Mouse (Mus musculus) lung, embryonic 16.5 days (tissue): ENCODE data around the gene Gm43552. TPM values are rescaled to one million over a fixed set of nuclear protein-coding genes. Genes with fewer than 3 reads are reported as not detected.

Experiments
- ATAC-seq: fragments of 200-750 bp; cut with Nextera tagmentation; 2 replicates; pipeline ENCODE4 v1.8.0; 2017; ENCODE audit warnings: low read depth, mild to moderate bottlenecking, moderate library complexity
- H3K27ac ChIP-seq: fragments of 300-500 bp; sonication (generic); 2 replicates; pipeline ENCODE4 v1.5.1; 2014; ENCODE audit warnings: mild to moderate bottlenecking, control low read depth, low read length
- H3K27me3 ChIP-seq: fragments of 300-500 bp; sonication (generic); 2 replicates; pipeline ENCODE4 v1.6.1; 2014; ENCODE audit warnings: low read depth, low read length, mixed read lengths; ENCODE audit not compliant: control insufficient read depth, insufficient read depth
- H3K36me3 ChIP-seq: fragments of 300-500 bp; sonication (generic); 2 replicates; pipeline ENCODE4 v1.6.1; 2014; ENCODE audit warnings: low read length; ENCODE audit not compliant: control insufficient read depth, insufficient read depth
- H3K4me1 ChIP-seq: fragments of 300-500 bp; sonication (generic); replicated peaks from 2 replicates; pipeline ENCODE4 v1.6.1; 2014; ENCODE audit warnings: low read length, mixed read lengths; ENCODE audit not compliant: control insufficient read depth, insufficient read depth
- H3K4me2 ChIP-seq: fragments of 300-500 bp; sonication (generic); 2 replicates; pipeline ENCODE4 v1.6.1; 2014; ENCODE audit warnings: low read depth, low read length, control low read depth
- H3K4me3 ChIP-seq: fragments of 300-500 bp; sonication (generic); 2 replicates; pipeline ENCODE4 v1.5.1; 2014; ENCODE audit warnings: mild to moderate bottlenecking, low read length, control low read depth
- H3K9ac ChIP-seq: fragments of 300-500 bp; sonication (generic); 2 replicates; pipeline ENCODE4 v1.6.1; 2014; ENCODE audit warnings: low read length, control low read depth
- H3K9me3 ChIP-seq: fragments of 300-500 bp; sonication (generic); 2 replicates; pipeline ENCODE4 v1.6.1; 2016; ENCODE audit warnings: low read length; ENCODE audit not compliant: control insufficient read depth
- WGBS: fragments of 180-500 bp; shearing (Covaris S2); extraction: QIAGEN DNeasy Blood & Tissue Kit; methylation state at CpG from one replicate; pipeline ENCODE4 v1.1.7; 2014; 5-methylcytosine and 5-hydroxymethylcytosine counted together
- polyA plus RNA-seq: library from polyadenylated mRNA; unstranded; fragments of >200 nt; fragmentation: Nextera tagmentation; extraction: Ambion mirVana; gene quantifications from 2 replicates; pipeline ENCODE4 v1.2.1, GENCODE M21; 2015

Gene Gm43552
- polyA plus RNA-seq, 1 experiment from 2014 or later, result not detected

GRCm38 (mm10) chr5:65505786-65506185, 13.2 kb upstream of the Gm43552 start:
- Histone ChIP-seq H3K36me3 (no peaks in the 10 kb centered on the region), H3K4me3 (no peak overlapping the region; the same call in 1 of the 2 replicates), H3K9ac (no peak overlapping the region), H3K4me2 (peak overlapping the region; percentile 43), H3K9me3 (no peaks in the 10 kb centered on the region), H3K27me3 (no peaks in the 10 kb centered on the region), H3K27ac (no peak overlapping the region), H3K4me1 (no peaks in the 10 kb centered on the region)
- ATAC-seq, result no peak
- WGBS, result 4% methylated on average over 8 of the region's 8 CpGs

- no peaks in the 10 kb centered on the region for H3K9me3 ChIP-seq
- H3K9ac ChIP-seq, result no peak overlapping the region
- no peak overlapping the region for H3K27ac ChIP-seq
- ATAC-seq, result no peak
- no peak overlapping the region for H3K4me2 ChIP-seq
- H3K27me3 ChIP-seq, result no peaks in the 10 kb centered on the region
- no peak overlapping the region for H3K4me3 ChIP-seq
- WGBS, result 65% methylated on average over 9 of the region's 9 CpGs
- no peaks in the 10 kb centered on the region for H3K4me1 ChIP-seq
- H3K36me3 ChIP-seq, result no peaks in the 10 kb centered on the region
Measured at GRCm38 (mm10) chr5:65501407-65501806, 8.8 kb upstream of the Gm43552 start.

- no peaks in the 10 kb centered on the region for H3K27me3 ChIP-seq
- H3K4me2 ChIP-seq, result no peak overlapping the region
- no peak overlapping the region for H3K27ac ChIP-seq
- no peaks in the 10 kb centered on the region for H3K9me3 ChIP-seq
- H3K9ac ChIP-seq, result no peak overlapping the region
- H3K4me3 ChIP-seq, result no peak overlapping the region
- no peaks in the 10 kb centered on the region for H3K36me3 ChIP-seq
- H3K4me1 ChIP-seq, result no peaks in the 10 kb centered on the region
- no peak for ATAC-seq
- 75% methylated on average over 7 of the region's 7 CpGs for WGBS
Measured at GRCm38 (mm10) chr5:65500231-65500630, 7.6 kb upstream of the Gm43552 start.

DNA sequence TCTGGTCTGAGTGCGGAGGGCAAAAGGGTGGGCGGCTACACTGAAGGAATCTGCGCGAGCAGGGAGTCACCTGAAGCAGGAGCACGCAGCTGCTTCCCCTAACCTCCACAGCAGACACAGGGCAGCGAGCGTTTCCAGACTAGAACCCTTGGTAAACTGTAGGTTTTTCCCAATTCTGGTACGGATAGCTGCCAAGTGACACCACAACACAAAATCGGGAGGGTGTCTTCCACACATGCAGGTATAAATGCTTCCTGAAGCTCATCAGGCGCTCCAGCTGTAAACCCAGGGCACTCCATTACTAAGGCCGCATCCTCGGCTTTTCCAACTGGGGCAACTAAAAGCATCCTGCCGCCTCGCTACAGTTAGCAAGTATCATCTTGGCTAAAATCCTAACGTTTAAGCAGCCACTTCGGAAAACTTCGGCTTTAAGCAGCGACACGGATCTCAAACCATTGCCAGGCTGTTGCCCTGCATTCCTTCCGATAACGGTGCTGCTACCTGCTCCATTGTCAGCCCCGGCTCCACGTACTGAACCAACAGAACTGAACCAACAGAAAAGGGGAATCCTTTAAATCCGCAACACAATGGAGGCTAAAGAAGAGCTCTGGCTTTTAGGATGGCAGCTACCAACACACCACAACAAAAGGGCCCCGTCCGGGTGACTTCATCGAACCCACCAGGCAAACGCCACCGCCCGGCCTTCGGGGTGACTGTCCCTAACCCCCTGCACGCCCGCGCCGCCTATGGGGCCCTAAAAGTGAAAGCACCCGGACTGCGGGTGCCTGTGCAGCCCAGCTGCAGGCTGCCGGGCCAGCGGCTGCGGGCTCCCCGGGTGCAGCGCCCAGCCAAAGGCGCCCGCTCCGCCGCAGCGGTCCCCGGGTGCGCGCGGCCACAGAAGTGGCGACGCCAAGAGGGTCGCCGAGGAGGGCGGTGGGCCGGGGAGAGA, 592 bp downstream of the Gm43552 start:
- peaks cover 14% of the 10 kb centered on the region for H3K4me1 ChIP-seq
- H3K9ac ChIP-seq, result peak overlapping the region; percentile 92
- peak overlapping the region; percentile 96 for H3K27ac ChIP-seq
- peak overlapping the region; percentile 87 for H3K4me2 ChIP-seq
- WGBS, result under 1% methylated on average over 55 of the region's 57 CpGs
- no peaks in the 10 kb centered on the region for H3K9me3 ChIP-seq
- no peaks in the 10 kb centered on the region for H3K27me3 ChIP-seq
- peak; percentile 88 for ATAC-seq
- H3K4me3 ChIP-seq, result peak overlapping the region; percentile 93
- no peaks in the 10 kb centered on the region for H3K36me3 ChIP-seq

GRCm38 (mm10) chr5:65489830-65490229, 2.8 kb downstream of the Gm43552 start:
- Histone ChIP-seq H3K4me3 (no peak overlapping the region), H3K4me2 (no peak overlapping the region), H3K27me3 (no peaks in the 10 kb centered on the region), H3K36me3 (no peaks in the 10 kb centered on the region), H3K9me3 (no peaks in the 10 kb centered on the region), H3K4me1 (peaks cover 17% of the 10 kb centered on the region), H3K9ac (no peak overlapping the region), H3K27ac (no peak overlapping the region)
- ATAC-seq, result peak; percentile 41; the same call in 1 of the 2 replicates
- 37% methylated on average over 4 of the region's 4 CpGs for WGBS

DNA sequence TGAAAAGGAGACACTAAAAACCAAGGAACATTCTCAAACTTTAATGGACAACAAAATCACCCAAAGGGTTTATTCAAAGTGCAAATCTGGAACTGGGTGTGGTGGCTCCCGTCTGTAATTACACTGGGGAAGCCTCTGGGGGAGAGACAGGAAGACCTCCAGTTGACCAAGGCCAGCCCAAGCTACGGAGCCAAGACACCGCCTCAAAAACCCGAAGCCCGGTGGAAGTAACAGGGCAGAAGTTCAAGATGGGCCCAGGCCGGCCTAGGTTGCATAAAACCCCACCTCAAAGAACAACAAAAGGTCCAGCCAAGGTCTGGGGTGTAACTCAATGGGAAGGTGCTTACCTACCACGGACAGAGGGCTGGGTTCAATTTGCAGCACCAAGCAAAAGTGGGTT, 3.9 kb downstream of the Gm43552 start:
- Histone ChIP-seq H3K36me3 (no peaks in the 10 kb centered on the region), H3K27me3 (no peaks in the 10 kb centered on the region), H3K9me3 (no peaks in the 10 kb centered on the region), H3K4me1 (peaks cover 17% of the 10 kb centered on the region), H3K27ac (no peak overlapping the region), H3K9ac (no peak overlapping the region), H3K4me2 (no peak overlapping the region), H3K4me3 (no peak overlapping the region)
- no peak for ATAC-seq
- 72% methylated on average over 7 of the region's 7 CpGs for WGBS

GRCm38 (mm10) chr5:65487381-65487780, 5.3 kb downstream of the Gm43552 start:
- H3K27ac ChIP-seq, result no peak overlapping the region
- no peaks in the 10 kb centered on the region for H3K9me3 ChIP-seq
- H3K9ac ChIP-seq, result no peak overlapping the region

DNA sequence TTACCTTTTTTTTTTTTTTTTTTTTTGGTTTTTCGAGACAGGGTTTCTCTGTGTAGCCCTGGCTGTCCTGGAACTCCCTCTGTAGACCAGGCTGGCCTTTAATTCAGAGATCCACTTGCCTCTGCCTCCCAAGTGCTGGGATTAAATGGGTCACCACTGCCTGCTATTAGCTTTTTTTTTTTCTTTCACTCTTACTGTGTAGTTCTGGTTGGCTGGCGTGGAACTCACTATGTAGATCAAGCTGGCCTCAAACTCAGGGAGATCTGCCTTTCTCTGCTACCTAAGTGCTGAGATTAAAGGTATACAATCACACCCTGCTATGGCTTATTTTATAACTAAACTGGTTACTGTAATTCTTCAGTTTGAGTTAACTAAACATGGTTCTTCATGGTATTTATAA, 6.1 kb downstream of the Gm43552 start:
- no peak for ATAC-seq
- Histone ChIP-seq H3K27me3 (no peaks in the 10 kb centered on the region), H3K9ac (no peak overlapping the region), H3K4me1 (peaks cover 8% of the 10 kb centered on the region), H3K27ac (no peak overlapping the region), H3K4me2 (no peak overlapping the region), H3K36me3 (no peaks in the 10 kb centered on the region), H3K4me3 (no peak overlapping the region), H3K9me3 (no peaks in the 10 kb centered on the region)
- 75% methylated on average over 2 of the region's 2 CpGs for WGBS

More at GRCm38 (mm10) chr5:65487381-65487780, 5.3 kb downstream of the Gm43552 start:
- 83% methylated on average over 10 of the region's 10 CpGs for WGBS
- no peak overlapping the region for H3K4me2 ChIP-seq
- ATAC-seq, result no peak
- no peaks in the 10 kb centered on the region for H3K36me3 ChIP-seq
- no peak overlapping the region for H3K4me3 ChIP-seq
- H3K27me3 ChIP-seq, result no peaks in the 10 kb centered on the region
- H3K4me1 ChIP-seq, result peaks cover 11% of the 10 kb centered on the region

GRCm38 (mm10) chr5:65482996-65483395, 9.6 kb downstream of the Gm43552 start:
- WGBS, result 86% methylated on average over 4 of the region's 4 CpGs
- ATAC-seq, result no peak

More at GRCm38 (mm10) chr5:65482996-65483395, 9.6 kb downstream of the Gm43552 start:
- no peak overlapping the region for H3K27ac ChIP-seq
- peaks cover 9% of the 10 kb centered on the region for H3K4me1 ChIP-seq
- H3K27me3 ChIP-seq, result no peaks in the 10 kb centered on the region
- H3K9ac ChIP-seq, result no peak overlapping the region
- no peak overlapping the region for H3K4me2 ChIP-seq
- H3K4me3 ChIP-seq, result no peak overlapping the region
- H3K36me3 ChIP-seq, result no peaks in the 10 kb centered on the region
- H3K9me3 ChIP-seq, result no peaks in the 10 kb centered on the region
